Mouse (Mus musculus) heart, embryonic 13.5 days (tissue): ENCODE results near the gene H3f3a. TPM values are rescaled to one million over a fixed set of nuclear protein-coding genes. Genes with fewer than 3 reads are reported as not detected.
"Not testable (repeated sequence)": the region's sequence is repeated elsewhere in the genome, so short reads cannot be mapped to it uniquely, and the experiment has no call there.

Source experiments
- ATAC-seq: fragments of 200-750 bp; cut with Nextera tagmentation; 2 replicates; pipeline ENCODE4 v1.8.0; 2017; ENCODE audit warnings: moderate TSS enrichment; ENCODE audit not compliant: insufficient number of reproducible peaks, low FRiP score, low TSS enrichment; ENCODE audit errors: extremely low read depth
- H3K27ac ChIP-seq: fragments of 300-500 bp; sonication (generic); replicated peaks from 2 replicates; pipeline ENCODE4 v1.5.1; 2015; ENCODE audit warnings: moderate library complexity, mild to moderate bottlenecking, inconsistent platforms
- H3K27me3 ChIP-seq: fragments of 300-500 bp; sonication (generic); replicated peaks from 2 replicates; pipeline ENCODE4 v1.6.1; 2015; ENCODE audit warnings: mild to moderate bottlenecking, inconsistent platforms
- H3K36me3 ChIP-seq: fragments of 300-500 bp; sonication (generic); 2 replicates; pipeline ENCODE4 v1.6.1; 2015; ENCODE audit warnings: mild to moderate bottlenecking, inconsistent platforms
- H3K4me1 ChIP-seq: fragments of 300-500 bp; sonication (generic); 2 replicates; pipeline ENCODE4 v1.6.1; 2015; ENCODE audit warnings: inconsistent platforms
- H3K4me2 ChIP-seq: fragments of 300-500 bp; sonication (generic); 2 replicates; pipeline ENCODE4 v1.6.1; 2015; ENCODE audit warnings: inconsistent platforms, mild to moderate bottlenecking, moderate library complexity
- H3K4me3 ChIP-seq: fragments of 300-500 bp; sonication (generic); 2 replicates; pipeline ENCODE4 v1.5.1; 2015; ENCODE audit warnings: moderate library complexity, mild to moderate bottlenecking, inconsistent platforms
- H3K9ac ChIP-seq: fragments of 300-500 bp; sonication (generic); 2 replicates; pipeline ENCODE4 v1.6.1; 2015; ENCODE audit warnings: inconsistent platforms, mild to moderate bottlenecking, moderate library complexity
- H3K9me3 ChIP-seq: fragments of 300-500 bp; sonication (generic); 2 replicates; pipeline ENCODE4 v1.6.1; 2016; ENCODE audit warnings: inconsistent platforms
- WGBS: fragments of 180-500 bp; shearing (Covaris S2); methylation state at CpG from one replicate; pipeline ENCODE4 v1.1.7; 2015; ENCODE audit warnings: mixed read lengths; 5-methylcytosine and 5-hydroxymethylcytosine counted together
- polyA plus RNA-seq: library from polyadenylated mRNA; unstranded; fragments of >200 nt; fragmentation: Nextera tagmentation; extraction: Ambion mirVana; gene quantifications from 2 replicates; pipeline ENCODE4 v1.2.1, GENCODE M21; 2015

The H3f3a gene
- polyA plus RNA-seq, 1 experiment from 2014 or later: 1,623 TPM

DNA sequence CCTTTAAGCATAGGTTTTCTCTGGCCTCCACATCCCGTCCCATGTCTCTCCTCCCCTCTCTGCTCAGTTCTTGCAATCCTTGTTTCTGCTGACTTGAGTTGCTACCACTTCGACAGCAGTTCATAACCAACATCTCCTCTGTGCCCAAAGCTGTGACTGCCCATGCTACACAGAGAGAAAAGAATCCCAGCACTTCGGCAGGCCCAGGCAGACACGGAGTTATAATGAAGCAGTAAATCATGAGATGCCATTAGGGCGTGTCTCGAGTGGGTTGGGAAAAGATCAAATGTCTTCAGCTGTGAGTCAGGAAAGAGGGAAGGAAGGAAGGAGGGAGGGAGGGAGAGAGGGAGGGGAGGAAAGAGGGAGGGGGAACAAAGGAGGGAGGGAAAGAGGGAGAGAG is 24.3 kb upstream of the H3f3a start:
- Histone ChIP-seq H3K4me1 (no peaks in the 10 kb centered on the region), H3K4me2 (no peak overlapping the region), H3K9ac (no peak overlapping the region), H3K9me3 (no peaks in the 10 kb centered on the region), H3K36me3 (no peaks in the 10 kb centered on the region), H3K4me3 (no peak overlapping the region), H3K27ac (no peak overlapping the region), H3K27me3 (no peaks in the 10 kb centered on the region)
- ATAC-seq: no peak
- 55% methylated on average over 6 of the region's 6 CpGs for WGBS

DNA sequence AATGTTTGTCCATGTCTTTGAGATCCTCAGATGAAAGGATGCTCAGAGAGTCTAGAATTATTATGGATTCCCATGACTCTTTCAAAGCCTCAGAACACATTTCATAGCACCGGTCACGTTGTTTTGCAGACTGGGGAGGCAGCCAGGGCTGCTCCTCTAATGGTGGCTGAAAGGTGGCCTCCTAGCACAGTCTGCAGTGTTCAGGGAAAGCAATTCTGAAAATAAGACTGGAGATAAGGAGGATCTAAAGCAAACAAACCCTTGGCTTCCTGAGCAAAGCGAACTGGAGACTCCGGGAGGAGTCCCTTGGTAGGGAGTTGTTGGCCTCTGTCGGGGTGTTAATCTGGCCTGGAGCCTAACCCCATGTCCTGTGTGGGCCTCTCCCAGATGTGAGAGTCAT is 23.4 kb upstream of the H3f3a start:
- 76% methylated on average over 5 of the region's 5 CpGs for WGBS
- Histone ChIP-seq H3K4me2 (no peak overlapping the region), H3K27me3 (no peaks in the 10 kb centered on the region), H3K27ac (no peak overlapping the region), H3K4me3 (no peak overlapping the region), H3K9me3 (no peaks in the 10 kb centered on the region), H3K4me1 (no peaks in the 10 kb centered on the region), H3K9ac (no peak overlapping the region), H3K36me3 (no peaks in the 10 kb centered on the region)
- no peak for ATAC-seq

DNA sequence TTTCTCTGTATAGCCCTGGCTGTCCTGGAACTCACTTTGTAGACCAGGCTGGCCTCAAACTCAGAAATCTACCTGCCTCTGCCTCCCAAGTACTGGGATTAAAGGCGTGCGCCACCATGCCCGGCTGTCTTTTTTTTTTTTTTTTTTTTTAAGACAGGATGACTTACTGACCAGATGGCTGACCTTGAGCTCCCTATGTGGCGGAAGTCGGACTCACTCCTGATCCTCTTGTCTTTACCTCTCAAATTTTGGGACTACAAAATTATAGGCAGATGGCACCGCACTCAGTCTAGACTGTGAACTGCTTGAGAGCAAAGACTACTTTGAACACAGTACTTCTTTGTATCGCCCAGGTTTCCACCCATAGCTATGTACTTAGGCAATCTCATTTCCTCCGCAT is 22.7 kb upstream of the H3f3a start:
- WGBS: 90% methylated on average over 8 of the region's 8 CpGs
- H3K36me3 ChIP-seq, H3K4me1 ChIP-seq, H3K27me3 ChIP-seq, H3K9ac ChIP-seq, H3K4me2 ChIP-seq, ATAC-seq, H3K9me3 ChIP-seq, H3K27ac ChIP-seq, H3K4me3 ChIP-seq: not testable (repeated sequence)

DNA sequence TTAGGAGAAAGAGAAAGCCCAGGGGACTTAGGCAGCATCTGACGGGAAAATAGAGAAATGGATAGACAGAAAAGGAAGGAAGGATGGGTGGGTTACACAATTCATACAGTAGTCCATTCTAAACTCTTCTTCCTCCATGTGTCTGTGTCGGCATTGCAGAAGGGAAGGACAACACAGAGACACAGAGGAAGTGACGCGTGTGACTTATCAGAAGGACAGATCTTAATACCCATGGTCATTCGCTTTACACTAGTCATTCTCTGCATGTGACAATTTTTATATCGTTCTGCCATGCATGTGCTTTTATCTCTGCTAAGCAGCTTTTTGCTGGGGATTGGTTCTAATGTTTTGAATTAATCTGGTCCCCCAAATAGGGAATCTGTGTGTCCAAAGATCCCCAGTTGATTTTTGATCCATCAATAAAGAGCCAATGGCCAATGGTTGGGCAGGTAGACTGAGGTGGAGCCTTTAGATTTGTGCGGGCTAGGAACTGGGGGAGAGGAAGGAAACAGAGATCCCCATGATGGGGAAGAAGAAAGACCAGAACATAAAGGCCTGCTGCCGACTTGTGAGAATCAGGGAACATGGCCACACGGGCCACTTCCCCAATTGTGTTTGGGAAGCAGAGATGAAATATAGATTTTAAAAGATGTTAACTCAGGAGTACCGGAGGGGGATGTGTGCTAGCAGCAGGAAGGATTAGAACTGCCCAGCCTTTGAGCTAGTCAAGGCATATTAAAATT is 21.7 kb upstream of the H3f3a start:
- no peaks in the 10 kb centered on the region for H3K27me3 ChIP-seq
- H3K9me3 ChIP-seq: no peaks in the 10 kb centered on the region
- no peak overlapping the region for H3K4me2 ChIP-seq
- H3K4me1 ChIP-seq: peaks cover 8% of the 10 kb centered on the region
- H3K36me3 ChIP-seq: no peaks in the 10 kb centered on the region
- no peak overlapping the region for H3K27ac ChIP-seq
- no peak overlapping the region for H3K9ac ChIP-seq
- no peak overlapping the region for H3K4me3 ChIP-seq
- ATAC-seq: no peak
- WGBS: 75% methylated on average over 10 of the region's 10 CpGs

DNA sequence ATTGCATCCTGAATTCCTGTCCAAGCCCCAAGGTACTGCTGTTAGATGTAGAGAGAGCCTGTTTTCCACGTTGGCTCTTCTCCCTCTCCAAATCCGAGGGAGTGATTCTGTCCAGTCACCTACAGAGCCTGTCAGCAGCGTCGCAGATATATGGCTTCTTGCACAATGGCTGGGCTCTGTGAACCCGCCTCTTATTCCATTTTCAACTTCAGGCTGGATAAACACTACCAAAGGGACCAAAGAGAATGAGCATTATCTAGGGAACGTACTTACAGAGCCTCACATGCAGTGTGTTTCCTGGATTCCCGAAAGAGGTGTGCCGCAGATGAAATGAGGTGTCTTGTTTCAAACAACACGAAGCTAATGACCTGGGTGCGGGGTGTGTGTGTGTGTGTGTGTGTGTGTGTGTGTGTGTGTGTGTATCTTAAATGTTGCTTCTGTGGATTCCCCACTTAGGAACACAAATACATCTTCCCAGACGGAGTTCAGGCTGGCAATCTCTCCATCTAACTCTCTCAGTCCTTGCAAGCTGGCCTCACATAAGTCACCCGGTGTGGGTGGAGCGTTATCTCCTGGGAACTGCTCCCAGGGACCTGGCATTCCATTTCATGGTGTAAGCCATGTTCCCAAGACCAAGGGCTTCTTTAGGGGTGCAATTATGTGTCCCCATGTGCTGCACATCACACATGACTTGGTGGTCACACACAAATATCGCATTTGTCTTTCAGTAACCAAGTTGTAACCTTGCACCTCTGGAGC is 17.0 kb upstream of the H3f3a start:
- peak overlapping the region; percentile 5; the same call in 1 of the 2 replicates for H3K4me3 ChIP-seq
- WGBS: 27% methylated on average over 14 of the region's 14 CpGs
- peak overlapping the region; percentile 59 for H3K4me2 ChIP-seq
- peaks cover 19% of the 10 kb centered on the region for H3K4me1 ChIP-seq
- peak overlapping the region; percentile 24 for H3K27ac ChIP-seq
- no peaks in the 10 kb centered on the region for H3K36me3 ChIP-seq
- ATAC-seq: no peak
- peak overlapping the region; percentile 12; the same call in 1 of the 2 replicates for H3K9ac ChIP-seq
- H3K27me3 ChIP-seq: no peaks in the 10 kb centered on the region
- H3K9me3 ChIP-seq: no peaks in the 10 kb centered on the region

DNA sequence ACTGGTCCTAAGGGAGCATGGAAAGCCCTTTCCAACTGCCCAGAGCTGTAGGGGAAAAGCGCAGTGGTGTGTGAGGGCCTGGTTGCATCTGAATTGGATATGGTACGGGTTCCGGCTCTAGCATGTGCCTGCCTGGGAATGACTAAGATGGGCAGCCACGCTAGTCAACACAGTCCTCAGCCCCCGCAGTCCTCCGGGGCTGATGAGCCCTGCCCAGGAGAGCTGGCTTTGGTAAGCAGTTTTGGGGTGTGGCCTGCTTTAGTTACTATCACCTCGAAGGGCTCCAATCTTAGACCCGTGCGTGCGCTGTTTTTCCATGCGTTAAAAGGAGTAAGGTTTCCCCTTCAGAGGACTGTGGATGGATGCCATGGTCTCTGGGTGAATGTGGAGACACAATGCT is 16.4 kb upstream of the H3f3a start:
- ATAC-seq: 0 out of 2 replicates have a peak, but pooled peaks have one; percentile 29

DNA sequence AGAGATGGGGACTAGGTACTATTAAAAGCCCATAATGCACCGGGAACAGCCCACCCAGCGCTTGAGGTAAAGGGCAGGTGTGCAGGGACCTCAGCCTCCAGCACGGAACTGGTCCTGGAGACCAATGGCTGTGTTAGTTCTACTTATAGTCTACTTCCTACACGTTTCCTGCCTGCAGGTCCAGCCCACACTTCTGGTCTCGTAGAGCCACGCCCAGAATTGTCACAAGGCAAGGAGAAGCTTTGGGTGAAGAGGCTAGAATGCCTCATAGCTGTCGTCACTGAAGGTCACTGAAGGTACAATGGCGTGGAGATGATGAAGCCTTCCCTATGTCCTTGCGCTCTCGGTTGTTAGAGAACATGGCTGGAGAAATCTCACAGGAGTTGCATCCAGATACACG is 16.0 kb upstream of the H3f3a start:
- no peak for ATAC-seq
- Histone ChIP-seq H3K27ac (0 out of 2 replicates have a peak overlapping the region, but pooled peaks have one; percentile 24), H3K4me1 (peaks cover 23% of the 10 kb centered on the region), H3K36me3 (no peaks in the 10 kb centered on the region), H3K27me3 (no peaks in the 10 kb centered on the region), H3K9ac (peak overlapping the region; percentile 12; the same call in 1 of the 2 replicates), H3K4me2 (peak overlapping the region; percentile 59), H3K9me3 (no peaks in the 10 kb centered on the region), H3K4me3 (0 out of 2 replicates have a peak overlapping the region, but pooled peaks have one; percentile 12)
- 66% methylated on average over 11 of the region's 11 CpGs for WGBS

More for the DNA sequence above, 16.4 kb upstream of the H3f3a start:
- H3K4me1 ChIP-seq: peaks cover 19% of the 10 kb centered on the region
- H3K4me3 ChIP-seq: peak overlapping the region; percentile 12; the same call in 1 of the 2 replicates
- H3K27ac ChIP-seq: peak overlapping the region; percentile 24
- H3K27me3 ChIP-seq: no peaks in the 10 kb centered on the region
- no peaks in the 10 kb centered on the region for H3K9me3 ChIP-seq
- H3K36me3 ChIP-seq: no peaks in the 10 kb centered on the region
- WGBS: 59% methylated on average over 11 of the region's 11 CpGs
- H3K4me2 ChIP-seq: peak overlapping the region; percentile 59
- peak overlapping the region; percentile 12; the same call in 1 of the 2 replicates for H3K9ac ChIP-seq

DNA sequence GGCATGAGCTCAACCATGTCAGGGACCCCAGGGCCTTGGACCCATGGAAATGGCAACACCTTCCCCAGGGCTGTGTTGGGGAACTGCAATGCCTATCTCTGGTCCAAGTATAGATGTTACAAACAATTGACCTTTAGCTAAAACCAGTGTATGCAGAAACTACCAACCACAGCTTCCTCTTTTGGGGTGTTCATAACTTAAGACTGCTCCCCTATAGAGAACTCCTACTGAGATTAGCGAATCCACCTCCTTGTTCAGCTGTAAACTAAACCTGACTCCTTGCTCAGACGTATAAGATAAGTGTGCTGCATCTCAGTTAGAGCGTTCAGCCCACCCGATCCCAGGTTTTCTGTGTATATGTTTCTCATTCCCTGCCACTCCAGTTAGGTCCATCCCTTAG is 12.9 kb upstream of the H3f3a start:
- Histone ChIP-seq H3K4me3 (no peak overlapping the region), H3K4me1 (peaks cover 24% of the 10 kb centered on the region), H3K9me3 (no peaks in the 10 kb centered on the region), H3K4me2 (no peak overlapping the region), H3K9ac (no peak overlapping the region), H3K27me3 (no peaks in the 10 kb centered on the region), H3K27ac (no peak overlapping the region), H3K36me3 (no peaks in the 10 kb centered on the region)
- WGBS: 83% methylated on average over 4 of the region's 4 CpGs
- ATAC-seq: no peak

DNA sequence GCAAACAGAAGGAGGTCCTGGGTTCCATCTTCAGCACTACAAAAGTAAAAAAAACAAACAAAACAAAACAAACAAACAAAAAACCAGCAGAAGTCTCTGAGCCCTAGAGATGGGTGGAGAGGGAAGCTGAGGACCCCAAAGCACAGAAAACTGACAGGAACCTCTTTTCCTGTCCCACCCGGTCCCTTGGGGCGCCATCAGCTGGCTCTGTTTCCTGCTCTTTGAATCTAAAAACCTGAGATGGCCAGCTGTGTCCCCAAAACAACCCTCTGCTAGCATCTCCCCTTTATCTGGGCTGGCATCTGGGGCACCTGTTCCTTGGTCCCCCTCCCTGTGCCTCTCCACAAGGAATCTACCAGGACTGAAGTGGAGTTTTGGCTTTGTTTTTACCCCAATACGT is 11.0 kb upstream of the H3f3a start:
- H3K4me2 ChIP-seq: no peak overlapping the region
- no peaks in the 10 kb centered on the region for H3K36me3 ChIP-seq
- H3K9ac ChIP-seq: no peak overlapping the region
- H3K27me3 ChIP-seq: no peaks in the 10 kb centered on the region
- 82% methylated on average over 3 of the region's 3 CpGs for WGBS
- H3K9me3 ChIP-seq: no peaks in the 10 kb centered on the region
- no peak overlapping the region for H3K4me3 ChIP-seq
- peaks cover 9% of the 10 kb centered on the region for H3K4me1 ChIP-seq
- no peak for ATAC-seq
- H3K27ac ChIP-seq: no peak overlapping the region

DNA sequence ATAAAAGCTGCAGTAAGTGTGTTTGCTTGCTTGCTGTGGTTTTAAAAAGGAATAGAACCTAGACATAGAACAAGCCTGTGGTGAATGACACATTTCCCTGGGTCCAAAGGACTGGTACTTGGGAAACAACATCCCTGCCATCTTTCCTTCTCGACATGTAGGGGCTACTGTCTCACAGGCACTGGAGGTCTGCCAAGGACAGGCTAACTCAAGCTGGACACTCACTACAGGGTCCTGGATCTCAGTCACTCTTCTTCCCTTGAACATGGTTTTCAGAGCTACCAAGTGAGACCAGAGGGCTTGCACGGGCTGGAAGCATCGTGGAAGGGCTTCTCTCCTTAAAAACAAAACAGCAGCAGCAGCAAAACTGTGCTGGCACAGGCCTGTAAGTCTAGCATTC is 10.0 kb upstream of the H3f3a start:
- no peaks in the 10 kb centered on the region for H3K27me3 ChIP-seq
- no peak overlapping the region for H3K4me2 ChIP-seq
- WGBS: 71% methylated on average over 3 of the region's 3 CpGs
- no peak overlapping the region for H3K27ac ChIP-seq
- H3K9me3 ChIP-seq: no peaks in the 10 kb centered on the region
- H3K36me3 ChIP-seq: no peaks in the 10 kb centered on the region
- H3K4me3 ChIP-seq: no peak overlapping the region
- ATAC-seq: no peak
- H3K4me1 ChIP-seq: peaks cover 5% of the 10 kb centered on the region
- no peak overlapping the region for H3K9ac ChIP-seq

DNA sequence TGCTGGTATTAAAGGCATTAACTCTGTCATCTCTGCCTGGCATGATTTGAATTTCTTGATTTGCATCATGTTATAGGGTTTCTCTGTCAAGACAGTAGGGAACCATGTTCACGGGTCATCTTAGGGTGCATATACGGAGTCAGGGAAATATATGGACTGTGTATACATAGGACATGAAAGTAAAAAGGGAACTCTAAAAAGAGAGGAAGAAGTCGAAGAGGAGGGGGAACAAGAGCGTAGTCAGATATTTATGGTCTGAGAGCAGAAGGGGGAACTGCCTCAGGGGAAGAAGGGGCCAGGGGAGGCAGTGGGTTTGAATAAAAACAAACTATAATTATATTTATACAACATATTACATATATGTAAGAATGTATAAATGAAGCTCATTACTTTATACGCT is 8.5 kb upstream of the H3f3a start:
- WGBS: 89% methylated on average over 5 of the region's 5 CpGs
- no peak overlapping the region for H3K27ac ChIP-seq
- no peaks in the 10 kb centered on the region for H3K27me3 ChIP-seq
- no peaks in the 10 kb centered on the region for H3K9me3 ChIP-seq
- no peaks in the 10 kb centered on the region for H3K36me3 ChIP-seq
- no peak overlapping the region for H3K9ac ChIP-seq
- no peak overlapping the region for H3K4me3 ChIP-seq
- no peak overlapping the region for H3K4me2 ChIP-seq
- ATAC-seq: no peak
- peaks cover 18% of the 10 kb centered on the region for H3K4me1 ChIP-seq
